Mouse (Mus musculus): Measurements from ENCODE around the gene Runx3.

Runx3 gene

GRCm38 (mm10) chr4:135114301-135114700 lies 6.2 kb upstream of the Runx3 start:
- no peak for DNase-seq (ENCODE audit: low spot score in 2 of 2)

GRCm38 (mm10) chr4:135115426-135116170 lies 4.9 kb upstream of the Runx3 start:
- DNase-seq (ENCODE audit: low spot score in 2 of 2): no peak

DNA sequence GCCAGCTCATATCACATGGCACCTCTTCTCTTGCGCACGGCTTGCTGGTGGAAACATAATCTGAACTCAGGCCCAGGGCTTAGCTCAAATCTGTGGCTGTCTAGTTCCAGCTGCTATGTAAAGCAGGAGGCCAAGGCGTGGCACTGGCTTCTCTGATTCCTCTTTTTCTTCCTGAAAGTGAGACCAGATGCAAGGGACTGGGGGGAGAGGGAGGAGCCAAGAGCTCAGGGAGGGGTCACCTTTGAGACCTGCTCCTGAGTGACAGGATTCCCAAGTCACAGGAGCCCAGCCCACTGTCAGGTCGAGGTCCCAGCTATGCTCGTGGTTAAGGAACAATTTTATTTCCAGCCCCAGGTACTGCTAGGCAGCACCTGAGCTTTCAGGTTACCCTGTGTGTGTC lies 4.1 kb upstream of the Runx3 start:
- DNase-seq (ENCODE audit: low spot score in 2 of 2): no peak

DNA sequence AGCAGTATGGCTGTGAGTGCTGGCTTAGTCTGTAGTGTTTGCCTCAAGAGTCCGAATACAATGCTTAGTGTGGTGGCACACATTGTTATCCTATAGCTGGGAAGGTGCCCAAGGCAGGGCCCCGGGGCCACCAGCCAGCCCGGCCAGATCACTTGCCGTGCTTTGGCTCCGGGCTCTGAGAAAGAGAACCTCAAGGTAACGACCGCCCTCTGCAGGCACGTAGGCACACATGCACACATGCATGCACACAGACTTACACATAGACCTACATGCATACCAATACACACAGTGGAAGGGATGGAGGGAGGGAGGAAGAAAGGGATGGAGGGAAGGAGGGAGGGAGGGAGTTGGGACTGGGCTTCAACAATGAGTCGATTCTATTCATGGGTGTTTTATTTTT lies 2.6 kb upstream of the Runx3 start:
- no peak for DNase-seq (ENCODE audit: low spot score in 2 of 2)

- no peak for DNase-seq (ENCODE audit: low spot score in 2 of 2)
Measured at GRCm38 (mm10) chr4:135118855-135119474, 1.5 kb upstream of the Runx3 start.

DNA sequence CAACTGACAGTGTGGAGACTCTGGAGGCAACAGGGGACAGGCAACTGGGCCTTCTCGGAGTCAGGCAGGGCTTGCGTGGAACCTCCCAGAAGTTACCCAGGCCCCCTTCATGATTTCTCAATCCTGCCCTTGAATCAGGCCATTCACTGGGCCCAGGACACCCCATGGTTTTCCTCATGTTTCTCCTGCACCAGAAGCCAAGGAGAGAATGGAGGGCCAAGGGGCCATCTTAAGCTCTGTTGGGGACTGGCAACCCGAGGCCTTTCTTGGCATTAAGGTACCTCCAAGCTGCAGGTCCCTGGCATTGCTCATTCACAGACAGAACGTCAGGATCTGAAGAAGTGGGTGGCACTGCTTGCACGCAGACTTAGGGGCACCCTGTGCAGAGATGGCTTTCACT lies 3.3 kb downstream of the Runx3 start:
- no peak for DNase-seq (ENCODE audit: low spot score in 2 of 2)

- DNase-seq (ENCODE audit: low spot score in 2 of 2): no peak
Measured at GRCm38 (mm10) chr4:135124732-135125131, 4.3 kb downstream of the Runx3 start.

DNA sequence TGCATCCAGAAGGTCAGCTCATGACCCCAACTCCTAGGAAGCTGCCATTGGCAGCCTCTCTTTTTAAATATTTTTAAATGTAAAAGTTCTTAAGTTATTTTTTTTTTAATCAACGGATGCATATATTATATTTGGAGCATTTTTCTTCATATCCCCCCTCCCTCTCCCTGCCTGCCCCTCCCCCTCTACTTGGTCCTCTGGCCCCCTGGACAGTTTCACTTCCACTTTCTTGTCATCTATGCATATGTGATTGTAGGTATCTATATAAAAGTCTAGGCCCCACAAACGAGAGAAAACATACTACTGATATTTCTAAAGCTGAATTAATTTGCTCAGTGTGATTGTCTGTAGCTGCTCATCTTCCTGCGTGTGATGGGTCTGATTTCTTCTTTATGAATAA lies 4.7 kb downstream of the Runx3 start:
- DNase-seq (ENCODE audit: low spot score in 2 of 2): no peak

- no peak for DNase-seq (ENCODE audit: low spot score in 2 of 2)
Measured at GRCm38 (mm10) chr4:135126385-135126784, 5.9 kb downstream of the Runx3 start.

DNA sequence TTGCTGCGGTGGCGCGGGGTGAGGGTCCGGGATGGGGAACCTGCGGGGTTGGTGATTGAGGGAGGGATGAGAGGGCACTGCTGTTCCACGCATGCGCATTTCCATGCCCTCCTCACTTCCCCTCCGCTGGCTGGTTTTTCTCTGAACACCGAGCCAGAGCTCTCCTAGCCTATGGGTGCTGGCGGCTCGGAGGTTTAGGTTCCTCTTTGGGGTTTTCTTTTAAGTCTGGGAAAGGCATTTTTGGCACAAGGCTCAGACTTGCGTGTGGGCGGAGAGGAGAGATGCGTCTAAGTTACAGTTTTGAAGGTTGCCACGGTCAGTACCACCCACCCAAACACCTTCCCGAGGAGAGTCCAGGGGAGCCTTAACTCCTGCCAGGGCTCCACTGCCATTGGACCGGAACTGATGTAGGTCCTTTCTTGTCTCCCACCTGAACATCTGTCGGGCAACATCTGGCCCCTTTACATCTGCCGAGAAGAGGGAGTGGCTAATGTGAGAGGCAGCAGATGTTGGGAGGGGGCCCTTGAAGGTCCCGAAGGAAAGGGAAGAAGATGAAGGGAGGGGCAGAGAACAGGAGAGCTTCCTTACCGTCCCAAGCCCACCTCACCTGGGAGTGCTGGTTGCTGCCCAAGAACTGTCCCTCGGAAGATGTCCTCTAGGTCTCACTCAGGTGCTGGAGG lies 8.5 kb downstream of the Runx3 start:
- DNase-seq (ENCODE audit: low spot score in 2 of 2): peak in 1 of 2 experiments; percentile 74

GRCm38 (mm10) chr4:135130156-135130555 lies 9.7 kb downstream of the Runx3 start:
- no peak for DNase-seq (ENCODE audit: low spot score in 2 of 2)

DNA sequence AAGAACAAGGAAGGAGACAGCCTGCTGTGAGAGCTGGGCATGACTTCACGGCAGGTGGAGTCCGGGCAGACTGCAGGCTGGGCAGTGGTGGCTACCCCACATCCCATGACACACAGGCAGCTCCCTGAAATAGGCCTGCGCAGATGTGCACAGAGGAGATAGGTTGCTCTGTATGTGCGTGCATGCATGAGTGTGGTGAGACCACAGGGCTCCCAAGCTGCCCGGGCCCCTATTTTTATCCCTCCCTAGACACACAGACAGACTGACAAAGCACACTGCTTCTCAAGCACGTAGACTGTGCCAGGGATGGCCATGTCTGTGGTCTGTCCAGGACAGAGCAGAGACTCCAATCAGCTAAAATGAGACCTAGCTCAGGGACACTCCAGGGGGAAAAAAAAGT lies 10.7 kb downstream of the Runx3 start:
- DNase-seq (ENCODE audit: low spot score in 2 of 2): no peak

DNA sequence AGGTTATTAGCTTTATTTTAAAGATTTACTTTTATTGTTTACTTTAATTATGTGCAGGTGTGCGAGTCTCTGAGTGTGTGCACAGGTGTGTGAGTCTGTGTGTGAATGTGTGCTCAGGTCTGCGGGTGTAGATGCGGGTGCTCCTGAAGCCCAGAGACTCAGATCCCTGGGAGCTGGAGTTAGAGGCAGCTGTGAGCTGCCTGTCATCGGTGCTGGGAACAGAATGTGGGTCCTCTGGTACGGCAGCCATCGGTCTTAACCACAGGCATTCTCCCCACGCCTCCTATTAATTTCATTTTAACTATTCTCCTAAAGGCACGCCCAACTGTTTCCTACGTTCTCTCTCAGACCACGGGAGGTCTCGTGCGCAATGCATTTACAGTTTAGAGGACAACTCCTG lies 12.3 kb downstream of the Runx3 start:
- no peak for DNase-seq (ENCODE audit: low spot score in 2 of 2)

- DNase-seq (ENCODE audit: low spot score in 2 of 2): no peak
Measured at GRCm38 (mm10) chr4:135133711-135134110, 13.3 kb downstream of the Runx3 start.

DNA sequence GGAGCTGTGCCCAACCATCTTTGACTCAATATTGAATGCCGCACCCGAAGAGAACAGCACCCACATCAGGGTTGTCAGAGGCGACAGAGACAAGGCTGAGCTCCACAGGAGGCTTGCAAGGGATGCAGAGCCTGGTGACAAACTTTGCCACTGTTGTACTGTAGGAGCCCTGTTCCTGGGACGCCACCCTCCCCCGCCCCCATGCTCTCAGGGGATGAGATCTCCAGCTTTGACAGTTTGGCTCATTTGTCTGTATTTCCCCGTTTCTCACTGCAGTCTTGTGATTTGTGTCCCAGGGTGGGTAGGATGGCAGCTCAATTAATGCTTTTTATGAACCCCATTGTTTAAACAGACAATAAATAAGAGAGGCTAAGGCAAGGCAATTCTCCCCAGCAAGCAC lies 14.9 kb downstream of the Runx3 start:
- no peak for DNase-seq (ENCODE audit: low spot score in 2 of 2)

DNA sequence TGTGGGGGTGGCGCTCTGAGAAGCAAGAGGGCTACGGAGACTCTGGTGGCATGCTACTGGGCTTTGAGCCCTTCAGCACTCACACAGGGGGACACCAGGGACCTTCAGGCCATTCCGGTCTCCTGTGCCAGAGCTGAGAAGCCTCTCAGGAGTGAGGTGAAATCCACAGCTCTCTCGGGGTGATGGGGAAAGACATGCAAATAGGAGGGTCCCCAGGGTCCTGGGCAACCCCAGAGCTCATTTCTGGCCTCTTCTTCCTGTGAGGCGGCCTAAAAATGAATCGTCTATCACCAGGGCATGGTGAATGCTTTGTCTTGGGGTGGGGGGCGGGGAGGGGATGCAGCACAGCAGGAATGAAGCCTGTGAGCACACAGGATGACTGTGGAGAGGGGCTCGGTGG lies 15.8 kb downstream of the Runx3 start:
- no peak for DNase-seq (ENCODE audit: low spot score in 2 of 2)

- DNase-seq (ENCODE audit: low spot score in 2 of 2): no peak
Measured at GRCm38 (mm10) chr4:135136612-135137011, 16.2 kb downstream of the Runx3 start.

GRCm38 (mm10) chr4:135140647-135141515 lies 20.4 kb downstream of the Runx3 start:
- no peak for DNase-seq (ENCODE audit: low spot score in 2 of 2)

DNA sequence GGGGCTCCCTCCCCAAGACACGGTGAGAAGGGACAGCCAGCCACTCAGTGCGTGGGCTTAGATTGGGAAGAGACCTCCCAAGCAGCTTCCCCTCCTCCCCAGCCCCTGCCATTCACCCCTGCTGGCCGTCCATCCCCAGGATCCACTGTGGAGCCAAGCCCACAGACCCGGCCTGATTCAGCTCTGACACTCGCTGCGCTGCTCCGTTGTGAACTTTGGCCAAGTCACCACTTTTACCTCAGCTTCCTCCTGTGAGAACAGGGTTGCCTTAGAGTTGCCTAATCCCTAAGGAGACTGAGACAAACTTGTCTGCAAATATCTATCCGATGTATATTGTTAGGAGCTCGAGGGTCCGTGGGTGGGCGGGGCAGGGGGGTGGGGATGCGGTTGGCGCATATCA lies 21.3 kb downstream of the Runx3 start:
- DNase-seq (ENCODE audit: low spot score in 2 of 2): no peak

- no peak for DNase-seq (ENCODE audit: low spot score in 2 of 2)
Measured at GRCm38 (mm10) chr4:135146734-135147133, 26.3 kb downstream of the Runx3 start.

GRCm38 (mm10) chr4:135148660-135149059 lies 28.2 kb downstream of the Runx3 start:
- no peak for DNase-seq (ENCODE audit: low spot score in 2 of 2)
